Mouse (Mus musculus): Measurements from ENCODE around the gene Chuk.

- TF ChIP-seq POLR2A (IDR thresholded peaks at IDR 0.05; ENCODE audit: insufficient read depth, low read length) = no peak
- no peak for TF ChIP-seq CTCF (IDR thresholded peaks at IDR 0.05; ENCODE audit: low read depth, low read length)
- TF ChIP-seq EP300 (IDR thresholded peaks at IDR 0.05; ENCODE audit: insufficient read depth, low read depth, low read length) = no peak
These were observed 13.9 kb upstream of the Chuk start for GRCm38 (mm10) chr19:44121137-44121536.
